Mouse (Mus musculus) gastrocnemius, adult 18-20 months (tissue): ENCODE results near the gene Ina. TPM values are rescaled to one million over a fixed set of nuclear protein-coding genes. Genes with fewer than 3 reads are reported as not detected.
A peak's percentile ranks its signal among the peaks of the same experiment; 100 is the strongest.
"Not testable (repeated sequence)": the region's sequence is repeated elsewhere in the genome, so short reads cannot be mapped to it uniquely, and the experiment has no call there.

ENCODE experiments used
- DNase-seq: peaks from one replicate; pipeline ENCODE4 v3.0.0; 2021; ENCODE audit warnings: low spot score
- total RNA-seq, 2 experiments: library from RNA; stranded (reverse); gene quantifications; 2 replicates each; pipeline ENCODE4 v1.2.3; 2021

Ina gene
- total RNA-seq, 2 experiments from 2014 or later: not detected

DNA sequence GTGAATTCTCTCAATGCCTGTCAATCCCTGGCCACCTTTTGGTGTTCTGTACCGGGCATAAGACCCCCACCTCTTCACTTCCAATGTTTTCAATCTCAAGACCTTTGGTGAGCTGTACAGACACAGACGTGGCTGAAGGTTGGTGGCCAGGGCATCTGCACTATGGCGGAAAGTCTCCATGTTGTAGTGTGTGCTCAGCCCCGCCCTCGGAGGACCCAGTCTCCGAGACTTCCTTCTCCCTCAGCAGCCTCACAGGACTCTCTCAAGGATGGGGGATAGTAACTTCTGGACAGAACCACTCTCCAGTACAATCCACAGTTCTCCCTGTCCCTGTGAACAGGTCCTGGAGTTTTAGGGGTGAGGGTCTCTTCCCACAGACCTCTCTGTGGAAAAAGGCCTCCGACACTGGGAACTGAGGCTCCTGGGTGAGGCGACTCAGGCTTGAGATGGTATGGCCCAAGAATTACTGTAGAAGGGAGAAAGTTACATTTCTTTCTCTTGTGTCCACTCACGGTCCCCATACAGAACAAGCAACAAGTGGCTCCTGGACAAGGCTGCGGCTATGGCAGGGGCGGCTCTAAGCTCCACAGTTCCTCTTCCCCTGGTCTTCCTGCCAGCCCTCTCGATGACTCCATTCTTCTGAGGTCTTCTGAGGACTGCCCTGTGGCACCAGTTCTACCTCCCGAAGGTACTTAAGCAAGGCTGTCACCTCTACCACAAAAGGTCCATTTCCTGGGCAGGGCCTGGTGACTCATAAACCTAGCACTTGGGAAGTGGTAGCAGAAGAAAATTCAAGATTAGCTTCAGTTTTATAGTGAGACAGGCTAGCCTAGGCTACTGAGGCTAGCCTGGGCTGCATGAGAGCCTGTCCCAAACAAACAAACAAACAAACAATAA lies 29.5 kb upstream of the Ina start:
- DNase-seq: no peak

DNA sequence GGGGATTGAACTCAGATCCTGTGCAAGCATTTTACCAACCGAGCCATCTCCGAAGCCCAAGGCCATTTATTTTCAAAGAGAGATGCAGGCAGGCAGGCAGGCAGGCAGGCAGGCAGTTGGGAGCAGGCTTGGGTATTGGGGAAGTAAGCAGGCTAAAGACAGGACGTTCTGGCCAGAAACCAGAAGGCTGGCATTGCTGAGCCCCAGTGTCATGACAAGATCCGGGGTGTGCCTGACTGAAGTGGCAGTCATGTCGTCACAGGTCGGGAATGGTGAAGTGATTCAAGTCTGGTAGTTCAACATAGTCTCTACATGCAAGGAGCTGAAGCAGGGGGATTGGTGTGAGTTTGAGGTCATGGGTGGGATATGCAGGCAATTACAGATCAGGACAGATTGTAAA lies 26.9 kb upstream of the Ina start:
- no peak for DNase-seq

DNA sequence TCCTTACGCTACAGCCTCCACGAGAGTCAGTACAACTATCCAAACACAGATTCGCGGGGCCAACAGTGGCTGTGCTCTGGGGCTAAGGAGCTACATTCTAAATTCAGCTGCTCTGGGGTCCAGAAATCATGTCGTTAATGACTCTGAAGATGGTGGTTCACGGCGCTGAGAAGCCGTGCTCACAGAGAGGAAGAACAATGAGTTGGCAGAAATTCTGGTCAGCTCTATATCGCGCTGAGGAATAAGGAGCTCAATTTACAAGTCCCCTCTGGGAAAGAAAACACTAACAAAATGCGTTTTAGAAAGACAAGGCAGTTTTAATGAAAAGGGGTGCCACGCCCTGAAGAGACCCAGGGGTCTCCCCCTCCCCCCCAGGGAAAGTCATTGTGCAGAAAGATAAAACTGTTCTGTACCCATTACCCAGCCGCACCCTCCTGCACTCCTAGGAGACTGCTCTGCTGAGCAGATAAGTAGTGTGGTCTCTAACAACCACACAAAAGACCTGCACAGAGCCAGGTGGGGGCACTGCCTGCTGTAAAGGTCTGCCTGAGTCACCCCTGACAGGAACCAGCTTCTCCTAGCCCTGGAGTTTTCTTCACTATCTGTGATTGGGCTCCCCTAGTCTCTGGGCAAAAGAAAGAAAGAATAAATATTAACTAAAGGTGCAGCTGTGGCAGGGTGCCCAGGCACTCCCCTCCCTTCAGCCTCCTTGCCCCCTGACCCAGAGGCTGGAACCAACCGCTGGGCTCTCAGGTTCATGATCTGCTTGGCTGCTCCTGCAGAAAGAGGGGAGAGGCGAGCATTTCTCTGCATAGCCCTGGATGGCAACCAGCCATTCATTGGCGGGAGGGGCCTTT lies 26.0 kb upstream of the Ina start:
- no peak for DNase-seq

DNA sequence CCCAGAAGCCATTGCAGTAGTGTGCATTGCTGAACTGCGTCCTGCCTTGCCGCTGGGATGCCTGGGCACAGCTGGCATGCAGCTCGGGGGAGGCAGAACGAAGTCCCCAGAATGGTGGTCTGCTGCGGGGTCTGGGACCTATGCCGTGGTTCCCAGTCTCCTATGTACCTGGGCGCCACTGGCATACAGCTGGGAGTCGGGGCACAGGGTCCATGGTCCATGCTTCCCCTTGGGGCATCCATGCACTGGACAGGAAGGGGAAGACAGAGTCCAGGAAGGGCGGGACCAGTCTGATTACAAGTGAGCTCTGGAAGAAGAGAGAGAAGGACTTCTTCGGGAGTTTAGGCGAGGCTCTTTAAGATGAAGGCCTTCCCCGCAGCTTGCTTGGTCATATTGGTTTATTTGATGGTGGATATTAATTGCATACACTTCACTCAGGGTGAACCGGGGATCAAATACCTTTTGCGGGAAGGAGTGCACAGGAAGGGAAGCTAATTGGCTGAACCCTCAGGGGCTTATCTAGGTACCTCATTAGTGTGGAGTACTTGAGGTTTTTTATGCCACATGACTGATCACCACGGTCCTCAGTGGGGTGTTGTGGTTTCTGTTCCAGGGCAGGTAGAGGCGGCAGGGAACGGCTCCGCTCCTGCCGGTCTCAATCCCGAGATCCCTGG lies 24.9 kb upstream of the Ina start:
- no peak for DNase-seq

DNA sequence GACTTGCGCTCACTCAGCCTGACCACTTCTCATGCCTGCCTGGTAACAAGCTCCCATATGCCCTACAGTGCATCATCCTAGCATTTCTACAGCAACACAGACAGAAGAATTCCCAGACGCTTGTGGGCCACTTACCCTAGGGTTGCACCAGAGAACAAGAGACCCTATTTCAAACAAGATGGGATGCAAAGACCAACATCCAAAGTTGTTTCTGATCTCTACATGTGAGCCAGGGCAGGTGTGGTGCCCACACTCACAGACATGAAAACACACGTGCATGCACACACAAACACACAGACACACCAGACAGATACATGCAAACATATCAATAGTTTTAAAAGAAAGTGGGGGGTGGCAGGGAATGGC lies 24.4 kb upstream of the Ina start:
- DNase-seq: no peak

DNA sequence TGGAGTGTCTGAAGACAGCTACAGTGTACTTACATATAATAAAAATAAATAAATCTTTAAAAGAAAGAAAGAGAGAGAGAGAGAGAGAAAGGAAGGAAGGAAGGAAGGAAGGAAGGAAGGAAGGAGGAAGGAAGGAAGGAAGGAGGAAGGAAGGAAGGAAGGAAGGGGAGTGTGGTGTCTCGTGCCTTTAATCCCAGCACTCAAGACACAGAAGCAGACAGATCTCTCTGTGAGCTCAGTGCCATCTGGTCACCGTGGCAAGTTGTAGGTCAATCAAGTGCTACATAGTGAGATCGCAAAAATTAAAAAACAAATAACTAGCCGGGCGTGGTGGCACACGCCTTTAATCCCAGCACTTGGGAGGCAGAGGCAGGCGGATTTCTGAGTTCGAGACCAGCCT lies 23.9 kb upstream of the Ina start:
- not testable (repeated sequence) for DNase-seq

DNA sequence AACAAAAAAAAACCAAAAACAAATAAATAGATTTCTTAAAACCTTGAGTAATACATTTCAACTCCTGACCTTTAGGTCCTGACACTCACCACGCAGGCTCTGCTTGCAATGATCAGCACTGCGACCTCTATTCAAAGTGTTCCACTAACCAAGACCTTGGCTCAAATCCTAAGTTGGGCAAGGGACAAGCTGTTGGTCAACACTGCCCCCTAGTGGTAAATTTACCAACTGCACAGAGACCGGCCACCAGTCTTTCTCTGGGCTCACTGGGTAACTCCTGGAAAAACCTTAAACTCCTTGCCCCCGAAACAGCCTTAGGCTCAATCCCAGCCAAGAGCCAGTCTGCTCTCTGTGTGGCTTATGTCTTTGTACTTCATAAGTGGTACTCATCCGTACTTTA lies 23.4 kb upstream of the Ina start:
- peak; percentile 91 for DNase-seq

DNA sequence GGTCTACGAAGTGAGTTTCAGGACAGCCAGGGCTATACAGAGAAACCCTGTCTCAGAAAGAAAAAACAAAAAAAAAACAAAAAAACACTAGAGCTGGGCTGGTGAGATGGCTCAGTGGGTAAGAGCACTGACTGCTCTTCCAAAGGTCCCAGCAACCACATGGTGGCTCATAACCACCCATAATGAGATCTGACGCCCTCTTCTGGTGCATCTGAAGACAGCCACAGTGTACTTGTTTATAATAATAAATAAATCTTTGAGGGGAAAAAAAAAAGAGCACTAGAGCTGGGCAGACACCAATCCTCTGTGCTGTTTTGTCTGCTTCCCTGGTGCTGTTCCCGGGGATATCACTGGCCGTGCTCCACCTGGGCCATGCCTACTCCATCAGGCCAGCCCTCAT lies 22.2 kb upstream of the Ina start:
- DNase-seq: not testable (repeated sequence)

DNA sequence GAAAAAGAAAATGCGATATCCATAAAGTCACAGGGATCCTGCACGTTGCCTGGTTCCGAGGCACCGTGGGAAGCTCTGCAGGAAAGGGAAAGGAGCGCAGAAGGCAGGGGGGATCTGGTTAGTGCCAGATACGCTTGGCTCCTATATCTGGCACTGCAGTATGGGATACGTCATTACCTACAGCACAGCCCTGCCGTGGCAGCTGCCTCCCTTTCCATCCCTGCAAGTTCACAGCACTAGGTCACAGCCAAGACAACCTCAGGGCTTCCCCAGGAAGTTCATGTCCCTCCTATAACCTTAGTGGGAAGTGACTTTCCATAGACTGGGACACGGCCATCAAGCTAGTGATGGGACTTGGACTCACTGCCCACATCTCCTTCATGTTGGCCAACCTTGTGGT lies 18.4 kb upstream of the Ina start:
- no peak for DNase-seq

DNA sequence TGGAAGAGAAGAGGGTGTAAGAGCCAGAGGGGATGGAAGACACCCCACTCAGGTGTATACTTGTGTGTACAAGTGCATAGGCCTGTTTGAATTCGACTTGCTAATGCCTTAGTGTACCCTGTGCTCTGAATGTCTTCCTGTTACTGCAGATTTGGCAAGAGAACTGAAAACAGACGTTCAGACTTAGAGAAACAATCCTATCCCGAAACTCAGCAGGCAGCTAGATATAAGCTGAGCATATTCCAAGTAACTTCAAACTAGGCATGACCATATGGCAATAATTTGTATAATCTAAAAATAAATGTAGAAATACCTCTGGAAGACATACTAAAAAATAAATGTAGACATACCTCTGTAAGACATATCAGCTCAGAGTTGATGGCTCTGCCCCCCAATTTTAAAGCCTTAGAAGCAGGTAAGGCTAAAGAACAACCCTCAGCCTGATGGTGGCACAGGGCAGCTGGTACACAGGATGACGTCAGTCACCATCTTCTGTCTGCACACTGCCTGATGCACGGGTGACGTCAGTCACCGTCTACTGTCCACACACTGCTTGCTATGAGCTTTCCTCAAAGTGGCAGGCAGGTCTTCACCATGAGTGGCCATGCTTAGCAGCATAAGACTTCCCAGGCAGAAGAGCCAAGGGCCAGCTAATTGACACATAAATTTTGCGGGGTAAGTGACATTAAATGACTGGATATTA lies 16.2 kb upstream of the Ina start:
- DNase-seq: no peak

DNA sequence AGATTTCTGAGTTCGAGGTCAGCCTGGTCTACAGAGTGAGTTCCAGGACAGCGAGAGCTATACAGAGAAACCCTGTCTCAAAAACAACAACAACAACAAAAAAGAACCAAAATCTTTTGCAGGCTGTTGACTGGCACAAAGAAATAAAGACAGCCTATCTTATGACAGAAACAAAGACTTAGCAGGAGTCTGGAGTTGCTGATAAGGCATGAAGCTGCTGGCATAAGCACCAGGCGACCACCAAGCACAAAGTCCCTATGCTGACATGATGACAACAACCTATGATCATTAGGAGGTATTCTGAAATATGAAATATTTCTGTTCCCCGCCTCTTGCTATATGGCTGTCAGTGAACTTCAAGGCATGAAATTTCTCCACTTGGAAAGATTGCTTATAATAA lies 15.5 kb upstream of the Ina start:
- no peak for DNase-seq

DNA sequence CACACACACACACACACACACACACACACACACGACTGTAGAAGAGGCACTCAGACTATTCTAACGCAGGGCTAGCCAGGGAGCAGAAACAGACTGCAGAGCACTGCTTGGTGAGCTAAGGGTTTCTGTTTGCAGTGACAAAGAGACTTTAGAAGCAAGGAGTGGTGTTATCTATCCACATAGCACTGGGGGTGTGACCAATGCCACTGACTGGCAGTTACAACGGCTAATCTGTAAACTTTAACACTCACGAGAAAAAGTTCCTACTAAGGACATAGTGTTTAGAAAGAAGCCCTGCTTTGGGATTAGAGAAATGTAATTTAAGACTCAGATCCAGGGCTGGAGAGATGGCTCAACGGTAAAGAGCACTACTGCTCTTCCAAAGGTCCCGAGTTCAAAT lies 14.7 kb upstream of the Ina start:
- DNase-seq: no peak

DNA sequence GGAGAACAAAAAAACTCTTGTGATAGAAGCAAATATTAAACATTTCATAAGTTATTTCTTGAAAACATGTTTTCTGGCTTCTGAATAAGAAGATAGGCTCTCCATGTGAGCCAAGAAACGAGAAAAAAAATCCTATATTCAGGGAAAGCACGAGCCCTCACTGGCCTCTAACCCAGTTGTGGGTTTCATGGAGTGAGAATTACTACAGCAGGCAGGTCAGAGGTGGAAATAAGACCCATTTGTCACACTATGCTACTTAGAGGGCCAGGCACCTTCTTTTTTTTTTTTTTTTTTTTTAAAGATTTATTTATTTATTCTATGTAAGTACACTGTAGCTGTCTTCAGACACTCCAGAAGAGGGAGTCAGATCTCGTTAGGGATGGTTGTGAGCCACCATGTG lies 14.1 kb upstream of the Ina start:
- not testable (repeated sequence) for DNase-seq

DNA sequence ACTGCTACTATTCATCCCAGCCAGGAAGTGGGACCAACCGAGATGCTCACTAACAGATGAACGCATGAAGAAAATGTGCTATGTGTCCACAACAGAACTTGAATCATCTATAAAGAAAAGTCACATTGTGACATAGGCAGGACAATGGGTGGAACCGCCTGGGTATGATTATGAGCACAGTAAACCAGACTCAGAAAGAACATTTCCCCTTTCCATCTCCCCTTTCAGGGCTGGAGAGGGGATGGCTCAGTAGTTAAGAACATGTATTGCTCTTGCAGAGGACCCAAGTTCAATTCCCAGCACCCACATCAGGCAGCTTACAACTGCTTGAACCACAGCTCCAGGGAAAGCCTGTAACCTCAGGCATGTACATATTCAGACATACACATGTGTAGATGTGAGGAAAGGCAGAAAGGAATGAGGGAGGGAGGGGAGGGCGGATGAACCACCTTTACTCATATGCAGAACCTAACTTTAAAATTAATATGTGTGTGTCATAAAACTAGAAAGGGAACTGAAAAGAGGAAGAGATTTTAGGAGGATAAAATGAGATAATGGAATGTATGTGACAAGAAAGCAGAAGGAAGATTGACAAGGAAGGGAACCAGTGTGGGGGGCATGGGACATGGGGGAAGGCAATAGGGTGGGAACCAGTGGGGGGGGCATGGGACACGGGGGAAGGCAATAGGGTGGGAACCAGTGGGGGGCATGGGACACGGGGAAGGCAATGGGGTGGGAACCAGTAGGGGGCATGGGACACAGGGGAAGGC lies 10.6 kb upstream of the Ina start:
- DNase-seq: no peak

DNA sequence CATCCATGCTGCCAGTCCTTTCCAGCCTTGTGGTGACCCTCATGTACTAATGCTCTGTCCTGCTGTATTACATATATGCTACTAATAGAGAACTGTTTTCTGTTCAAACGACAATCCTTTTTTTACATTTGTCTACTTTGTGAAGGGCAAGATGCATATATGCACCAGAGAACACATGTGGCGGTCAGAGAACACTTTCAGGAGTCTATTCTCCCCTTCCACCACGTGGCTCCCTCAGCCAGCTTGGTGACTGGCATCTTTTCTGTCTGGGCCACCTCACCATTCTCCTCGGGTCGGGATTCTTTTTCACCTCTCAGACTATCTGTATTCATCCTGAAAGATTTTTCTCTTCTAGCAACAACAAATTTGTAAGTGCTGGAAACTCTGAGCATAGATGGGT lies 8.6 kb upstream of the Ina start:
- DNase-seq: no peak

DNA sequence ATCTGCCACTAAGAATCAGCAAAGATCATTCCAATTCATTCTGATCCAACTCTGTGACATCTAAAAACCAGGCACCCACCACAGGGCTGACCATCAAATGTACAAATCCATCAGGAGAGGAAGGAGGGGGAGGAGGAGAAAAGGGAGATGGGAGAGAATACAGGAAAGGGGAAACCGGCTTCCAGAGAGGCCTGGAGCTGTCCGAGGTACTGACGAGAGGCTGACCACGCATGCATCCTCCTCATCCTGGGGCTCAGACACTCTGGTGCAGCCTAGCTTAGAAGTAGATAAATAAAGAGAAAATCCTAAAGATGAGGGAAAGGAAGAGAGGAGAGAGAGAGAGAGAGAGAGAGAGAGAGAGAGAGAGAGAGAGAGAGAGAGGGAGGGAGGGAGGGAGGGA lies 8.2 kb upstream of the Ina start:
- peak; percentile 13 for DNase-seq

DNA sequence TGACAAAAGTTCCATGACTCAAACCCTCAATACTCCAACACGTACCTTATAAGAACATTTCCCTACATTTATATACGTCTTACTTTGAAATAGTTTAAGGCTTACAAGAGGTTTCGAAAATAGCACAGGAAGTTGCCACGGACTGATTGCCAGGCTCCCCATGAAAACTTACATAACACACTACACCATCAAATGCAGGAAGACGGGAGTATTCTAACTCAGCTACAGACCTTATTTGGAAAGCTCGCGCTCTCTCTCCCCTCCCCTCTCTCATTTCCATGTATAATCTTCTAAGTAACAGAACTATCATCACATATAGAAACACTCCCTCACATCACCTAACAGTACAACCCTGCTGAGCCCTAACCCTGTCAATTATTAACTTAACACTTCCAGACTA lies 5.1 kb upstream of the Ina start:
- DNase-seq: no peak

DNA sequence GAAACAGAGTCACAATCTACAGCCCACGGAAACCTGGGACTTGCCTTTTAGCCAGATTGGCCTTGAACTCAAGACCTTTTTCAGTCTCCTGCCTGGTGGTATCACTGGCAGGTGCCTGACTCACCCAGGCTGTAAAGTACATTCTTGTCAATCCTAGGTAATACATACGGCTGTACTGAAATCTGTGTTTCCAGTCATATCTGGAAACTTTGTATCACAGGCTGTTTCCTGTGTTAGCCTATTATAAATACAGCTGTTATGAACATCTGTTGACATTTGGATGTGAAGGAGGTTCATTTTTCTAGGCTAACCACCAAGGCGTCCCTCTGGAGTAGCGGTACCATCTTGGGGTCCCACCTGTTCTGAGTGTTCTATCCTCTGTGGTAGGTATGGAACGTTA lies 4.6 kb upstream of the Ina start:
- no peak for DNase-seq

DNA sequence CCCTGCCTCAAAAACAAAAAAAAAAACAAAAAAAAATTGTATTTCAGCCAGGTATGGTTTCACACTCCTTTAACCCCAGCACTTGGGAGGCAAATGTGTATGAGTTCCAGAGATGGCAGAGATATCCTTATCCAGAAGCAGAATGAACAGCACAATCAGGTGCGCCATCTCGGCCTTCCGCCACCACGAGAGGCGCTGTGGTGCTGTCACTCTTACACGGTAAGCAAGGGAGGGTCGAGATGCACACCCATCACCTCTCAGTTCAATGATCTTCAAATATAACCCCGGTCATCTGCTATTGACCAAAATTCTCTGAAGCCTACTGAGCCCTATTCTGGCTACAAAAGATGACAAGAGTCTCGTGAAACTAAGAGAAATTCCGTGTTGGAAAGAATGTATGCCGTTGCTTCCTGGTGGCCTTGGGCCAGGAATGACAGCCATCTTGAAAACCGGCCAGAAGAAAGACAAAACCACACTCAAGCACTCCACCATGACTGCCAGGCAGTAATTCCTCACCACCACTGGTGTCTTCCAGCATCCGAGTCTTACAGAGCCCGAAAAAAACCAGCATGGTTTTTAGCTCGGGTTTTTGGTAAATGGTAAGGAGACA lies 1.9 kb upstream of the Ina start:
- DNase-seq: no peak
